Mouse (Mus musculus): Measurements from ENCODE around the gene Serpinb6b.
"Not testable (repeated sequence)": the region's sequence is repeated elsewhere in the genome, so short reads cannot be mapped to it uniquely, and the experiment has no call there.

Serpinb6b gene

GRCm38 (mm10) chr13:32964989-32965811 lies at the start of gene Serpinb6b:
Gene Serpinb6b, plus strand, starts transcription at chr13:32965209.
- DNase-seq: no peak

GRCm38 (mm10) chr13:32922622-32923021 lies 42.4 kb upstream of the Serpinb6b start:
- DNase-seq: no peak

GRCm38 (mm10) chr13:32924578-32925360 lies 40.2 kb upstream of the Serpinb6b start:
- DNase-seq: no peak

- DNase-seq: no peak
Observed at GRCm38 (mm10) chr13:32926661-32927060, 38.3 kb upstream of the Serpinb6b start.

GRCm38 (mm10) chr13:32927241-32927640 lies 37.8 kb upstream of the Serpinb6b start:
- no peak for DNase-seq

GRCm38 (mm10) chr13:32929107-32929750 lies 35.8 kb upstream of the Serpinb6b start:
- no peak for DNase-seq

- no peak for DNase-seq
Observed at GRCm38 (mm10) chr13:32934706-32935381, 30.2 kb upstream of the Serpinb6b start.

- not testable (repeated sequence) for DNase-seq
Observed at GRCm38 (mm10) chr13:32938275-32938674, 26.7 kb upstream of the Serpinb6b start.

GRCm38 (mm10) chr13:32939191-32939590 lies 25.8 kb upstream of the Serpinb6b start:
- not testable (repeated sequence) for DNase-seq

- no peak for DNase-seq
Observed at GRCm38 (mm10) chr13:32956537-32956936, 8.5 kb upstream of the Serpinb6b start.

GRCm38 (mm10) chr13:32957917-32958316 lies 7.1 kb upstream of the Serpinb6b start:
- DNase-seq: no peak

GRCm38 (mm10) chr13:32958521-32958920 lies 6.5 kb upstream of the Serpinb6b start:
- not testable (repeated sequence) for DNase-seq

- DNase-seq: no peak
Observed at GRCm38 (mm10) chr13:32963990-32964753, 837 bp upstream of the Serpinb6b start.

GRCm38 (mm10) chr13:32966116-32966515 lies 1.1 kb downstream of the Serpinb6b start:
- DNase-seq: no peak

GRCm38 (mm10) chr13:32967233-32967632 lies 2.2 kb downstream of the Serpinb6b start:
- DNase-seq: no peak

GRCm38 (mm10) chr13:32968353-32968984 lies 3.5 kb downstream of the Serpinb6b start:
- DNase-seq: no peak

- DNase-seq: no peak
Observed at GRCm38 (mm10) chr13:32968996-32969640, 4.1 kb downstream of the Serpinb6b start.

GRCm38 (mm10) chr13:32969641-32970040 lies 4.6 kb downstream of the Serpinb6b start:
- DNase-seq: no peak

- no peak for DNase-seq
Observed at GRCm38 (mm10) chr13:32970776-32971175, 5.8 kb downstream of the Serpinb6b start.

- DNase-seq: no peak
Observed at GRCm38 (mm10) chr13:32974268-32974667, 9.3 kb downstream of the Serpinb6b start.

- no peak for DNase-seq
Observed at GRCm38 (mm10) chr13:32974889-32975460, 10.0 kb downstream of the Serpinb6b start.

Data from cerebellum, adult 11-12 months (tissue).